Mouse (Mus musculus): Measurements from ENCODE around the gene S100a5. TPM values are rescaled to one million over a fixed set of nuclear protein-coding genes. Genes with fewer than 3 reads are reported as not detected.
A peak's percentile ranks its signal among the peaks of the same experiment; 100 is the strongest.

S100a5 gene
- total RNA-seq, 2 experiments from 2014 or later: not detected

DNA sequence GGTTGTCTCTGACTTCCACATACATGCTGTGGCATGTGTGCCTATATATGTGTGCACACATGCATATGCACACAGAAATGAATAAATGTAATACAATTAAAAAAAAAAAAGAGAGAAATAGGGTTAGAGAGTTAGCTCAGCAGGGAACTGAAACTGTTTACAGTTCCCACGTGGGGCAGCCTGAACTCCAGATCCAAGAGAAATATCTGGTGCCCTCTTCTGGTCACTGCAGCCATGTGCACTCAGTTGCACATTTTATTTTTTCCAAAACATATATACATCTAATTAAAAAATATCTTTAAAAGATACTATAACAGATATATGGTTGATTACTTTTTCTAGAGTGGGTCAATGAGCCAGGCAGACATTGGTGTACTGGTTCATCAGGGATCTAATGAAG, 9.3 kb downstream of the S100a5 start:
- no peak for DNase-seq
- intact Hi-C loops (cut with DNase I): loop anchor here (10.0 kb wide), 1 partner anchor 203 kb away; no protein-coding TSS in a partner anchor

DNA sequence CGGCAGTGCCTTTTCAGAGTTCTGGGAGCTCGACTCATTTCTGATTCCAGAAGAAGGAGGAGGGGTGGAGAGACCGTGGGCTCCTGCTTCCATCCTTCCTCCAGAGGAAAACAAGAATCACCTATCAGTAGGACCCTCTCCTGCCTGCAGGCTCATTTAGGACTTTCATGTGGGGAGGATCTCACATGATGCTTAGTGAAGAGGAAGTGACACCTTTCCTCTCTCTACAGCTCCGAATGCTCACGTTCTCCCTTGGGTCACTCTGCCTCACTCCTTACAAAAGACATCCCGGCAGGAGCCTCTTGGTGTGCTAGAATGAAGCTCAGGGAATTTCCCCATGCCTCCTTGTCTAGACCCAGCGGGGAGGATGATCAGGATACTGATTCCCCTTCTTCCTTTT, 13.2 kb downstream of the S100a5 start:
- intact Hi-C loops (cut with DNase I): no loop called here
- no peak for DNase-seq

DNA sequence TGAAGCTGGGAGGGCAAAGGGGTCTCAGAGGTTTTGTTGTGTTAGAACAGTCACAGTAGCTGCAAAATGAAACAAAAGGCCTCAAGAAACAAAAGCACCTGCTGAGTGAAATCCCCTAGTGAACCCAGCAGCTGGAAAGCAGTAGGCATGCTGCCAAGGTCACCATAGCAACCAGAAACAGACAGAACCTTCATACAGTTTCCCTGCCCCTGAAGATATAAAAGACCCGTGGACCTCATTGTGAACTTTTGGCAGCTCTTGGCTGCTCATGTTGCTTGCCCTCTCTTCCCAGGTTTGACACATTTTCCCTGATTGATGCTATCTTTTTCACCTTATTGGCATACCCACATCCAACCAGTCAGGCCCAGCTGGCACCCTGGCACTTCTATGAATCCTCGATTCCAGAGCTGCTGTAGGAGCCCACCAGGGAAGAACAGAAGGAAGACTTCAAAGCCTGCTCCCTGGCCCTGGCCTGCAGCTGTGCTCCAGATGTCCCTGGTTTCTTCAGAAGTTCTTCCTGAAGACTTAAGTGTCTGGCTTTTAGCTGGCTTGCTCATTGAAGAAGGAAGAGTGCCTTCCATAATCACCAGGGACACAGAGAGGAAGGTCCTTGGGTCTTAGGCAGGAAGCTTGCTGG, 15.2 kb downstream of the S100a5 start:
- DNase-seq: peak; percentile 59 to 75

DNA sequence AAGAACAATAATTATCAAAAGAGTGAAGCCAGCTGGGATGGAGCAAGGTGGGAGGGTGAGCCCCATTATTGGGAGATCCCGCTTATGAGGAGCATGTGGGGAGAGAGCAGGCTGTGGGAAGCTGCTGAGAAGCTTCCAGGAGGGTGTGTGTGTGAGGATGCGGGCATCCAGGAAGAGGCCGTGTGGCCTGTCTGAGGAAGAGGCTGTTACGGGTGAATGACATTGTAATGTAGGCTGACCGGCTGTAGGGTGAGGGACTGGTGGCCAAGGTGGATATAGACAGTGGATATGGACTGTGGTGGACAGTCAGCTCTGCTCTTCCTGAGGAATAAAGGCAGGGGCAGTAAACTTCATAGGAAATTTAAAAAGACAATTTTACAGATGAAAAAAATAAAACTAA, 17.2 kb downstream of the S100a5 start:
- intact Hi-C loops (cut with DNase I): no loop called here
- no peak for DNase-seq

More for the DNA sequence above, 15.2 kb downstream of the S100a5 start:
- intact Hi-C loops (cut with DNase I): no loop called here

DNA sequence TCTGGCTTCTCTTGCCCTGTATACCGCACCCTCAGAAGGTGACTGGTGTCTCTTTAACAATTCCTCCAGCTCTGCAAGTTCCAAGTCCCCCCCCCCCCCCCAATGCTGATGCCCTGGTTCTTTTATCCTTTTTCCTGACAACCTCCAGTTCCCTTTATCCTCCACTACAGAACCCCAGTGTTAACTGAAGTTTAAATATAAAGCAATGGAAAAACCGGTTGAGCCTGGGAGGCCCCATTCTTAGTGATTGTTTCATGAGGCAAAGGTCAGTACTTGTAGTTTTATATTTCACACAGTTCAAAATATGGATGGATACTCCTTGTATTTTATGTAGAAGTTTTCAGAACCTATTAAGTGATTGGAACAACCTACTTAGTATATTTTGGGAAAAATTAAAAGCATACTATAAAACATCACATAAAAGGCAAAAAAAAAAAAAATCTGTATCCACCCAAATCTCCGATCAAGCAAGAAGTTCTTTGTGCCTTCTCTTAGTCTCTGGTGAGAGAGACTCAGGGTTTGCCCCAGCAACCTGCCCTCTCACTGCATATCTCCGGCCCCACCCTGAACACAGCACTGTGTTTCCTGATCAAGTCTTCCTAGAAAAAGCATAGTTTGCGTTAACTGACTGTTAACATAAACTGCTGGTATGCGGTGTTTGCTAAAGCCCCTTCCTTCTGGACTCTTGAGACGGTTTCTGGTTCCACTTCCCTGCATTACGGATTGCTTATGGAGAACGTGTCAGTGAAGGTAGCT, 18.1 kb downstream of the S100a5 start:
- intact Hi-C loops (cut with DNase I): no loop called here
- DNase-seq: no peak

DNA sequence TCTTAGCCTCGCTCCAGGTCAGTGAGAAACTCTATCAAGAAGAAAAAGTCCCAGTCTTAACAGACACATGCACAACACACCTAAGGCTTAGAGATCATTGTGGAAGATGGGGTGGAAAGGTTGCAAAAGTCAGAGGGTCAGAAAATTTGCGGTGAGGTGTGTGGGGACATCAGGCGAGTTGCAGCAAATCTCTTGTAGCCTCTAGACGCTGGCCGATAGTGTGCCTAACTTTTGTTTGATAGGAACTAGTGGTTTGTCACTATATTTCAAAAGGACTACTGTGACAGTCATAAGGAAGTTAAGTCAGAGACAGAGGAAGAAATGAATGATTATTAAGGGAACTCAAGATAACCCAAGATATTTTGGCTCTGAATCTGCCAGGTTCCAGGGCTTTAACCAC, 19.0 kb downstream of the S100a5 start:
- no peak for DNase-seq
- intact Hi-C loops (cut with DNase I): no loop called here

DNA sequence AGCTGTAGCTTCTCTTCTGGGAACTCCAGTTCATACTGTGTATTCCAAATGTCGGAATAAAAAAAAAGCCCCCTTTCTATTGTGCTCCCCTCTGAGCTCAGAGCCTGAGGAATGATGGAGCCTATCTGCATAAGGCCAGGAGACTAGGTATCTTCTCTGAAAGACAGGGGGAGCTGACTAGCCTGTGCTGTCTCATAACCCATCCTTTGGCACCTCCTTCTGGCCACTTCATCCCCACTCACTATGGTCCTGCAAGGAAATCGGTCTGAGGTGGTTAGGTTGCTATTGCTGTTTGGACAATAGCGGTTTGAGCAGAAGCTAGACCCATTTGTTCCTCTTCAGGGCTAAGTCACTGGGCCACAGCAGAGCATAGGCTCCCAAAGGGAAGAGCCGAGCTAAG, 19.5 kb downstream of the S100a5 start:
- intact Hi-C loops (cut with DNase I): no loop called here
- no peak for DNase-seq

DNA sequence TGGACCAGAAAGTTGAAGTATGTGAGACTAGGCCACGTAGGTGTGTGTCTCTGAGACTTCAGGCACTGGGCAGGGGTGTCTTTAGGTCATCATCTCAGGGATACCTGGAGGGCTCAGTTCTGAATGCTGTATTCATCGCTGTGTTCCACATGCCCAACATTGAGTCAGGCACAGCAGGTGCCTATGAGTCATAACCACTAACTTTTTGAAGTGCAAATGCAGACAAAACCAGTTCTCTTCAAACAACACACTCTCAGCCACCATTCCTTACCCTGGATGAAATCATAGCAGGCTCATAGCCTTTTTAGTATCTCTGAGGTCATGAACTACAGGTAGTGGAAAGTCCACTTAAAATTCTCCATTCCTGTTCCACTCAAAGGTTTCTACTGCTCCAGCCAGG, 21.0 kb downstream of the S100a5 start:
- intact Hi-C loops (cut with DNase I): no loop called here
- DNase-seq: no peak

DNA sequence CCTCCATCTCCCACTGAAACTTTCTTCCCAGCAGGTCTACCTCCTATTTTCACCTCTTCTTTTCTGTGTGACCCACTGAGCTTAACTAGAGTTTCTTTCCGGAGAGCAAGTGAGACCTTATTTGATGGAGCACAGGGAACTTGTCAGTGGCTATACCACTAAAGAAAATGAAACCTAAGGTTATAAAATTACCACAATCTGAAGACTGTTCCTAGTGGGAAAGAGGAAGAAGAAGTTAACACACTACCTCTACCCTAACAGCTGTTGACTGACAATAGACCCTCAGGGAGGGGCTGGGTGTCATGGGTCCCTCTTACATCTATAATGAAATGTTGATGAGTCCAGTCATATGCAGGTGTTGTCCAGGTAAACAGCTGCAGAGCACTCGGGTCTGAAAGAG, 23.7 kb downstream of the S100a5 start:
- DNase-seq: no peak

DNA sequence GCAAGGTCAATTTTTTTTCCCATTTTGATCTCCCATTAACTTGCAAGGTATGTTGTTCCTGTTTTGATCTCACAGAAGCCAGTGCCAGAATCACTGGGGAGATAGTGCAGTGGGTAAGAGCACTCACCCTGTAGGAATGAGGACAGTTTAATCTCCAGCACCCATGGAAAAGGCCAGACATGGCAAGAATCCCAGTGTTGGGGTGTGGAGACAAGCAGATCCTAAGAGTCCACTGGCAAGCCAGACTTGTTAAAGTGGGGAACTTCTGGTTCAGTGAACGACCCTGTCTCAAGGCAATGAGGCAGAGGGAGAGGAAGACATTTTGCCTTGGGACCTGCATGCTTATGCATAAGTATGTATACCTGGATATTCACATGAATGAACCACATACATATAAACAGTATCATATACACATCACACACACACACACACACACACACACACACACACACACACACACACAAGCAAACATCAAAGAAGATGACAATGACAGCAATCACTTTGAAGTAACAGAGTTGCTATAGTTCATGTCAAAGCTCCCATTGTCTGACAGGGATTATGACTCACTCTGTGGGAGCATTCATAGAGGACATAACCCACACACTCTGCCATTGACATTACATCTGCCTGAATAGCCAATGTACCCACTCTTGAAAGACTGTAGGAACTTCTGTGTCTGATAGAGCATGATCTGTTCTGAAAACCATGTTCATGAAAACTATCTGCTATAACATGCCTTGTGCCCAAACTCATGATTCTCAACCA, 30.4 kb downstream of the S100a5 start:
- intact Hi-C loops (cut with DNase I): no loop called here

More for the DNA sequence above, 23.7 kb downstream of the S100a5 start:
- intact Hi-C loops (cut with DNase I): no loop called here

DNA sequence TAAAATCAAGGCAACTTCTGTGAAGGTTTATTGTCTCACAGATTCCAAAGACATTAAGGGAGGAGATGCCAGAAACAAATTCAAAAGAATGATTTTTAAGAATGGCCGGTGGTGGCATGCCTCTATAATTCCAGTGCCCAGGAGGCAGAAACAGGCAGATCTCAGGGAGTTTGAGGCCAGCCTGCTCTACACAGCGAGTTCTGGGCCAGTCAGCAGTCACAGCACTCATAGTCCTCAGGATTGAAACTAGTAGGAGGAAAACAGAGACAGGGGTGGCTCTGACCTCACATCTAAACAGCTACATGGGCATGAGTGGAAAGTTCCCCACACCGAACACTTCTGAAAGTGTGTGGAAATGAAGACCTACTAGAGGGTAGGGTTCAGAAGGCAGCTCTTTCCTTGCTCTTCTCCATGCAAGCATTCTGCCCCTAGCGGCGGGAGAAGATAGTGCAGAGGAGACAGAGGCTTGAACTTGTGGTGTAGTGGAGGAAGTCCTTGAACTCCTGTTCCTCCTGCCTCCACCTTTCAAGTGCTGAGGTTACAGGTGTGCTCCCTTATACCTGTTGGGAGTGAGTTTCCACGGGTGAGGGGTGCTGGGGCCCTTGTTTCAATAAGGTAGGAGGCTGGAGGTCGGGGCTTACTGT, 31.3 kb downstream of the S100a5 start:
- intact Hi-C loops (cut with DNase I): no loop called here
- peak; percentile 17 to 40 for DNase-seq

More for the DNA sequence above, 30.4 kb downstream of the S100a5 start:
- no peak for DNase-seq

DNA sequence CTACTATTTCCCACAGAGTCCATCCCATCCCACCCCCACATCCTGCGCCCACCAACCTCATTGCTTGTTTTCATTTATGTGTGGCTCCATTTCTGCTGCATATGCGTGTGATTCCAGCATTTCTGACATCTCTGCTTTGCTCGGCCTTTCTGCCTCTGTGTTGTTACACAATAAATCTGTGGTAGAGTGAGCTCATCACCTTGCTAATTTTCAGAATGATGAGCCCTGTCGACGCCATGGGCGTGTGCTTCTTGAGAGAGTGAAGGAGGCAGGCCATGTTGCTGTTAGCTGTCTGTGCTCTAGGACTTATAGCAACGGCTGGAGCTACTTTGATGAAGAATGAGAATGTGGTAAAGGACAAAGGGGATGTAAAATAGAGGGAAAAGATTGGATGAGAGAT, 32.7 kb downstream of the S100a5 start:
- DNase-seq: no peak
- intact Hi-C loops (cut with DNase I): no loop called here

DNA sequence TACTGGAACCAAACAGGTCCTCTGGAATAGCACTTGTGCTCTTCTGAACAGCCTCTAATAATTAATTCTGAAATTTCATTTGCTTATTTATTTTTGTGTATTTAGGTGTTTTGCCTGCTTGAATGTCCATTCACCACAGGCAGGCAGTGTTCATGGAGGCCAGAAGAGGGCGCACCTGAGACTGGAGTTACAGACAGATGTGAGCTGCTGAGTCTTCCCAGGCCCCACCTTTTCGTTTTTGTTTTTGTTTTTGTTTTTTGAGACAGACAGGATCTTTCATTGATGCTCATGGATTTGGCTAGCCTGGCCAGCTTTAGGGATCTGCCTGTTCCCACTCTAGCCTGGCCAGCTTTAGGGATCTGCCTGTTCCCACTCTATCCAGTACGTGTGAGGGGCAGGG, 35.9 kb downstream of the S100a5 start:
- intact Hi-C loops (cut with DNase I): loop anchor here (2.0 kb wide), 1 partner anchor 65 kb away; no protein-coding TSS in a partner anchor
- DNase-seq: peak; percentile 41 to 63

DNA sequence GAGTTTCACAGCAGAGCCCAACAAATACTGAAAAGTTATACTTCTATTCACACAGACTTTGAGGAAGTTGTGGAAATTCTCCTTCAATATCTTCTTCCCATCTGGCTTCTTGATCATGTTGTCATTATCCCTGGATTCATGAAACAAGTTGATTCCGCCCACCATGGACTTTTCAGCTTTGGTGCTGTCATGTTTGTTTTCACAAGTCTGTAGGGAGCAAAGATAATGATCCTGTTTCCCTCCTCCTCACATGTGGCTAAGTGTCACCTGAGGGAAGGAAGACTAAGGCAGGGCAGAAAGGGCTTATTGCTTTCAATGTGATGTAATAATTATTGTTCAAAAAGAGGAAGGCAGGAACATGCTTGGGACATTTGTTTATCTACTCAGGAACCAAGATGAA, 39.0 kb downstream of the S100a5 start:
- intact Hi-C loops (cut with DNase I): no loop called here
- DNase-seq: no peak

DNA sequence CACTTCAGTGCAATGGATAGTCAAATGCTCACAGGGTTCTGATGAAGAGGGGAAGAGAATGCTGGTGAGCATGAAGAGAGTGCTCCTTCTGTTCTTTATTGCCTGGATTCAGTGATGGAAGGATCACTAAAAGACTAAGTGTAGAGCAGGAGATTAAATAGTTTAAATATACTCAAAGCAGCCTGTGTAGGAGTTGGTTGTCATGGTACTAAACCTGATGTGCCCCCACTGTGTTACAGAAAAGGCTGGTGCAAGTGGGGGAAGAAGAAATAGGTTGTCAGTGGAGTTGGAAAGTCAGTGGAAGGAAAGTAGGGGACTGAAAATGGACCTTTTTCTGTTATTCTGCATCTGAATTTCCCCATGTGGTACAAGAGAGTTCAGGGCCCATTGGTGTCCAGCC, 40.7 kb downstream of the S100a5 start:
- intact Hi-C loops (cut with DNase I): no loop called here
- no peak for DNase-seq

DNA sequence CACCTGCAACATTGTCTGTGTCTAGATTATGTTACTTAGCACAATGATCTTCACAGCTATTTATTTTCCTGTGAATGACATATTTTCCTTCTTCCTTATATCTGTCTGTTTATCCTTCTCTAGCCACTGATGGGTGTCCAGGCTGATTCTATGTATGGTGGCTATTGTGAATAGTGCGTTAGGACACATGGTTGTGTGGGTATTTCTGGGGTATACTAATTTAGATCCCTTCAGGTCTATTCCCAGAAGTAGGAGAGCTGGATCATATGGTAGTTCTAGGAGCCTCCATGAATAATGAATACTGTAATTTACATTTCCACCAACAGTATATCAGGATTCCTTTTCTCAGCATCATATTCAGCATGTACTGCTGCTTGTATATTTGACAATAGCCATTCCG, 41.5 kb downstream of the S100a5 start:
- DNase-seq: no peak
- intact Hi-C loops (cut with DNase I): loop anchor here (5.0 kb wide), 1 partner anchor 238 kb away; no protein-coding TSS in a partner anchor

DNA sequence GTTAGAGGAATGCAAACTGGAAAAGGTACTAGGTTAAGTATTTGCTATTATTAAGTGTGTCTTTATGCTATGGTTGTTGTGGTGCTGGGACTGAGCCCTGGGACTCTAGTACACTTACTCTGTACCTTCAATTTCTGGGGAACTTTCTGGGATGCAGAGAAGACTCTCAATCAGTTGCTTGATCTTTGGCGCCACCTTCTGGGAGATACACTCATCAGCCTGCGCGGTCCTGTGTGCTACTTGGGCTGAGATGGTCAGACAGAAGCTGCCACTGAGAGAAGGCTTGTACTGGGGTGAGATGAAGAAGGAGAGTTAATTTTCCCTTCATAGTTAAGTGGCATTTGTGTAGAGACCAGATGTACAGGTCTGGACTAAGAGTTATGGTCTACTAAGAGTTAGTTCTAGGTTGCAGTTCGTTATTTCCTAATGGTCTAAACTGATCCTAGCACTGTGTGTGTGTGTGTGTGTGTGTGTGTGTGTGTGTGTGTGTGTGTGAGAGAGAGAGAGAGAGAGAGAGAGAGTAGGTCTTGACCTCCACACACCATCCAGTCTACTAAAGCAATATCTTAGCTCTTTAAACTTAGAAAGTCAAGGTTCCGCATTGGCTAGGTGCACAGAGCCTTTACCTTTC, 44.7 kb downstream of the S100a5 start:
- intact Hi-C loops (cut with DNase I): loop anchor here (1.0 to 5.0 kb wide), 4 partner anchors 68 to 241 kb away; partner anchors contain the start of genes S100a14 and Snapin
- peak; percentile 66 to 74 for DNase-seq

DNA sequence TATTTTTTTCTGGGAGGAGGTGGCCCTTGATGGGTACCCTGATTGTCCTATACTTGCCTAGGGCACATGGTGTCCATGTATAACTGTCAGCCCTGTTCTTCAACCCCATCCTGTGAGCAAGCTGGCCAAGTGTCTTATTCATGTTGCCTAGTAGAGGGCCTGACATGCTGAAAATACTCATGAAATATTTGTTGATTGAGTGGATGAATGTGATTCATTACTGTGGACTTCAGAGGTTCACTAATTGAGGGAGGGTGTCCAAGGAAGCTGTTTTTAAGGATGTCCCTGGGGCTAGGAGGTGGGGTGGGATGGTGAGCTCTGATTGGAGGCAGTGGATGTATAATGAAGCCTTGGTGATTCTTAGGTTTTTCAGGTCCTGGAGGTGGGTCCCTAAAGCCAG, 45.4 kb downstream of the S100a5 start, which contains the start of gene S100a7a:
Gene S100a7a (plus strand): TSS at position 301 of the 400 bp plus-strand sequence.
- no peak for DNase-seq
- intact Hi-C loops (cut with DNase I): loop anchor here (1.0 to 5.0 kb wide), 4 partner anchors 69 to 241 kb away; partner anchors contain the start of genes S100a14 and Snapin

DNA sequence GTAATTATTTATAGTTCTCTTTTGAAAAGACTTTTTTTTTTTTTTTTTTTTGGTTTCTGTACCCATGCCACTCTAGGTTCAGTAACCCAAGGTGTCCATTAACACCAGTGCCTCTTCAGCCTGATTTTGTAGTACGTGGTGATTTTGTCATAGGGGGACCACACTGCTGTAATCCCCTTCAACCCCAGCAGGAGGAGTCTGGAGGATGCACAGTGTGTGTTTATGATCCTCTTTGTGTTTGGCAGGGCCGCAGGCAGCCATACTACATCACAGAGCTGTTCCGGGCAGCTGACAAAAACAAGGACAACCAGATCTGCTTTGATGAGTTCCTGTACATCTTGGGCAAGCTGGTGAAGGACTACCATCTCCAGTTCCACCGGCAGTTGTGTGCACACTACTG, 49.1 kb downstream of the S100a5 start:
- no peak for DNase-seq
- intact Hi-C loops (cut with DNase I): no loop called here

DNA sequence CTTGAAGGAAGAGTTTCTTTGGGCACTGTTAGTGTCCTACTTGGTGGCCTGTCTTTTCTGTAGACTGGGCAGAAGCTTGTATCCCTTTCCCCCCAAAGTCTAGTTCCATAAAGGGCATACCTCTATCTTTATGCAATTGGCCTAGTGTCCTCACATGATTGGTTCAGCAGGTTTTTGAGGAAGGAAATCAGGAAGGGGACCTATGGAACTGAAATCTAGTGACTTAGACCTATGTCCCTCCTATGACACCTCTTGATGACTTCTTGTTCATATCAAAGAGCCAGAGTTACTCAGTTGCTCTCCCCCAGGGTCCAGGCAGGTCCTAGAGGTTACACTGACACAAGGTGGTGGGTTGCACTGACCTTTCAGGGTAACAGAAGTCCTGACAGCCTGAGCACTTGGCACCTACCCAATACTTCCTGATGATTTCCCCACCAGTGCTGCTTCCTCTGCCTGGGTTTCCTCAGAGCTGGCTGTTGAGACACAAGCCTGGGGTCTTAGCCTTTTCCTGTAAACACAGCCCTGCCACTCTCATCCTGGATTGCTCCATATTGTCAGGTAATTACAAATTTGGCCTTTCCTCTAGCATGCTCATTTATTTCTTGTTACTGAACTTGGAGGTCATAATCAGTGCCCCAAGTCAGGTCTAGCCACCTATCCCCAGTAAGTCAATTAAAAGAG, 51.2 kb downstream of the S100a5 start:
- intact Hi-C loops (cut with DNase I): no loop called here
- no peak for DNase-seq

Data from heart, postnatal 36 days (tissue).